Mouse (Mus musculus) brain, adult 2 months (tissue): ENCODE measurements at regions not wholly inside any gene's neighbourhood (a gene's known extent, or its start where the extent isn't known, plus 50 kb on each side); places are given as distances from the start of the nearest gene placed in this dataset.
A peak's percentile ranks its signal among the peaks of the same experiment; 100 is the strongest.

ENCODE experiments used
- DNase-seq: peaks from one replicate; pipeline ENCODE4 v3.0.0; 2011; ENCODE audit warnings: low read depth, low spot score

DNA sequence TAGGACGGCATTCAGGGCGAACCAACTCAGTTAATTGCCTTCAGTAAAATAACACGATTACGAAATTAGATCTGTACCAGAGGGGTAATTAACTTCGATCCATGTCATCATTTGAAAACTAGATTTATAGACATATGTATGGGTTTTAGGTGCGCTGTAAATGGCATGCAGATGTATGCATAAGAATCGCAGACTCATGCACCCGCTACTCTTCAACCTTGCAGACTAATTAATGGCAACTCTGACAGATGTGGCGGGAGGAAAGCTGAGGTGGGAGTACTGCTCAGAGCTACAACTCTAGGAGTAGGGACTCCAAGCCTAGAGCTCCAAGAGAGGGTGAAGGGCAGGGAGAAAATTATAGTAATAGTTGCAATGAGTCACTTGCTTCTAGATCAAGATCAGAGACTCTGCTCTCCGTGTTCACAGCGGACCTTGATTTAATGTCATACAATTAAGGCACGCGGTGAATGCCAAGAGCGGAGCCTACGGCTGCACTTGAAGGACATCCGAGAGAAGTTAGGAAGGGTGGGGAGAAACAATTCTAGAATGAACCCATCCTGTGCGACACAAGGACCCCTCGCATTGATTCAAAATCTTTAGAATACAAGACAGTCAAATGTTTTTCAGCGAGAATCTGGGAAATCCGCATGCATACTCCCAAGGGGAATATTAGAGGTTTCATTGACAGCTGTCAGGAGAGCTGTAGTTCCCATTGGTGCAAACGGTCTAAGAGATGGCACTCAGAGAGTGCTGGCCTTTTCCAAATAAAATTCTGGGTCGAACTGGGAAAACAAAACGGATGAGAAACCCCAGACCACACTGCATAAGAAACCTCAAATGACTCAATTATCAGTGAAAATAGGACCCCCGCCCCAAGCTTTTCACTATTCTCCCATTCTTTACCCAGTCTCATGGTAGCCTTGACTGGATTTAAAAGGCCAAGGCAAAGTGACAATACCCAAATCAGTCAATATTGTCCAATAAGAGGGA, 152.6 kb upstream of the Cypt12 start:
- DNase-seq: peak; percentile 73

DNA sequence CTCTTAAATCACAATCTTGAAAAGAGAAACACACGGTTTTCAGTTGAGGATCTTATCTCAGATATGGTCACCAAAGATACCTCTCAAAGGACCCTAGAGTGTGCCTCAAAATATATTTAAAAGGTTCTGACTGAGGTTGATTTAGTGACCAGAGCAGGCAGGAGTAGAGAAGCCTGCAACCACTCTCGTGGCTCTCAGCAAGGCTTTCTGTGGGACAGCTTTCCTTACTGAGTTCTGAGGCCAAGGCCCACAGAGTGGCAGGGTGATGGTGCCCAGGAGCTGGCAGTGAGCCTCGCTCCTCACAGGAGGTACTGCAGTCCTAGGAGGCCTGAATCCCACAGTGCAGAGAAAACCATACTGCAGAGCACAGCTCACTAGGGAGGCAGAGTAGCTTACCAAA, 151.4 kb upstream of the Cypt12 start:
- DNase-seq: peak; percentile 83

DNA sequence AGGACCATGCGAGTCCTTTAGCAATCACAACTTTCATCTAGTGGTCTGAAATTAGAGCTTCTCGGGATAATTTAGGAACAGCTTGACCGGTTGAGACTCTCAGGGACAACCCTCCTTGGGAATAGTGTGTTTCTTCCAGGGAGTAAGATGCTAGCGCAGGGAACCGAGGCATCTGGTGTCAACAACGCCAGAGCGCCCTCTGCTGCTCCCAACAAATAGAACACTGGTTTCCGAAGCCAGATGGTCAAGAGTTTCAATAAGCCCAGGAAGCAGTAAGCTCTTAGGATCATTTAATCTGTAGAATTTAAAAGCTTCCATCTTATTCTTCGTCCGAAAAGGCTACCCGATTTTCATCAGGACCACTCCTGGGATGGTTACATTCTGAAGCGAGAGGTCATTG, 149.8 kb upstream of the Cypt12 start:
- DNase-seq: peak; percentile 96

DNA sequence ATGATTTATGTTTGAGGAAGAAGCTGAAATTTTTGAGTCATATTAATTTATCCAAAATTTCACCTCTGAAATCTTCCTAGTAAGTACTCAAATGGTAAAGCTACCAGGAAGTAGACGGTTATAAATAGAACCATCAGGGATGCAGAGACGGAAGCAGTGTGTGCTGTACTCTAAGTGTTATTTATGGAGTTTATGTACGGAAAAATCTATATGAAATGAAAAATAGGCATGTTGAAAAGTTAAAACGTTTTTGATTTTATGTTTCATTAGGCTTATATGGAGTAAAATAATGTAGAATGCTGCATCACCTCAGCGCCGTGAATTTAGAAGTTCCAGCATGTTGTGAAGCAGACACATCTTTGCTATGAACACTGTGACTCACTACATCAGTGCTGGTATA, 149.1 kb upstream of the Cypt12 start:
- peak; percentile 47 for DNase-seq

DNA sequence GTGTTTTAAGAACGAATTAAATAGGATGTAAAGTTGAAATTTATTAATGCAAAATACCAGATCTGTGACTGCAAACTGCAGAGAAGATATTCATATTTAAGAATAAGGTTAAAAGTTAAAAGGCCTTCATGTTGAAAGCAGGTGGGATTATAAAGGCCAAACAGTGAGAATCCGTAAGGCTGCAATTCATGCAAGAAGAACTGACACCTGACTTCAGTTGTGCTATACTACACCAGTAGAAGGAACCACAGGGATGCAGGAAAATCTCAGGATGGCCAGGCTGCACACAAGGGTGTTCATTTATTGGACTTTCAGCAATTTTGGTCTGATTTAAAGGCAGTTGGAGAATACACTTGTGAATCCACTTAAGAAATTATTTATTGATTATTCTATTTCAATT, 147.4 kb upstream of the Cypt12 start:
- DNase-seq: no peak

DNA sequence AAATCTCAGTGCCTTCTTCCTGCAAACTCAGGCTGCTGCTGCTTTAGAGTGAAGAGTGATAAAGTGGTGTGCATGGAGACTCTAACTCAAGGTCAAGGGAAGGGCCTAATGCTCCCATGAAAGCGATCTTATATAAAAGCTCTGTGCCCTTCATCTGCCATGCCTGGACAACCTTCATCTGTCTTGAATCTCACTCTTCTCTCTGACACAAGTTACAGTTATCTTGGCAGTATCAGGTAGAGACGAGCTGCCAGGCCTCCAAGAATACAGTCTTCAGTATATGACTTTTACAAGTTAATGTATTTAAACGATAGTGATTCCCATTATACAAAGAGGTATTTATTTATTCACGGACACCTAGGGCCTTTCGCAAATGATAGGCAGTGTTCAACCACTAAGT, 146.7 kb upstream of the Cypt12 start:
- DNase-seq: no peak

DNA sequence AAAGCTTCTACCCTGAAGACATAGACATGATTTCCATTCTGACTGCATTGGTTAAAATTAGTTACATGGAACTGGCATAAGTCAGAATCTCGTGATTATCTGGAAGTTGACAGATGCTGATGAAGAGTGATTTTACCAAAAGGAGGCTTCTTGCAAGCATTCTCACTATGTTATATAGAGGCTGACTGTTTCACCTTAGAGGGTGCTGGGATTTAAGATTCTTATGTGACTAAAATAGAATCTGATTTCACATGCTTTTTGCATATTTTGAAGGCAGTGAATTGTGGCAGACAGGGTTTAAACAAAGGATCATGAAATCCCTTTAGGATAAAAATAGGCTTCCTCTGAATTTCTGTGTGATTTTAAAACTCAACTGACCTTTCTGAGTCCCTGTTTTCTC, 143.0 kb upstream of the Cypt12 start:
- DNase-seq: peak; percentile 69

DNA sequence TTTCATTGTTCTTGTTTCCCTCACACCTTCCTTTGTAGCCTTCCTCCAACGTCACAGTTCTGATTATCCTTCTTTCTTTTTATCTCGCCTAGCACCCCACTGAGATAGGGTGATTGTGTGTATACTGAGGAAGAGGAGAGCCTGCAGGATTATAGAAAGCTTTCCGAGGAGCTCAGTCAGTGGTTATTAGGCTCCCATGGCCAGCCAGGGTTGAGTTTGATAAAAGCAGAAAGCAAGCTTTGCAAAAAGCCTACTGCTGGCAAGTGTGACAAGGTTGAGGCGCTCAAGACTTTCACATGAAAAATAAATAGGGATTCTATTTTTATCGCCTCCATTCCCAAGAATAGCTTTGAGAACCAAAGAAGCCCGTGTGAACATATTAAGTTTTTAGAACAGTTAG, 136.9 kb upstream of the Cypt12 start:
- peak; percentile 23 for DNase-seq

DNA sequence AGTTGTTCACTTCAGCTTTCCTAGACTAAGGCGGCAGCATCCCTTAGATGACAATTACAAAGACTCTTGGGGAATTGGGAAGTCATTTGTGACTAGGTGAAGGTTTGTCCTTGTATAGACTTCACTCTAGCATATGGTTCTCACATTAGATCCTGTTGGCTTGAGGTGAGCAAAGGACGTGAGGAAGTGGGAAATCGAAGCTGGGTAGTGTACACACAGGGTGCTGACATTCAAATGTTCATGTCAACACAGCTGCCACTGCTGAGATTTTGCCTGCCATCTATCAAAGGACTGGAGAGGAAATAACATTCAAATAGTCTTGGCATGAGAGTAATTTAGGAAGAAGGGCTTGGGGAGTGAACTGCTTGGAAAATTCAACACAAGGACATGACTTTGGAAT, 124.0 kb upstream of the Cypt12 start:
- DNase-seq: no peak

DNA sequence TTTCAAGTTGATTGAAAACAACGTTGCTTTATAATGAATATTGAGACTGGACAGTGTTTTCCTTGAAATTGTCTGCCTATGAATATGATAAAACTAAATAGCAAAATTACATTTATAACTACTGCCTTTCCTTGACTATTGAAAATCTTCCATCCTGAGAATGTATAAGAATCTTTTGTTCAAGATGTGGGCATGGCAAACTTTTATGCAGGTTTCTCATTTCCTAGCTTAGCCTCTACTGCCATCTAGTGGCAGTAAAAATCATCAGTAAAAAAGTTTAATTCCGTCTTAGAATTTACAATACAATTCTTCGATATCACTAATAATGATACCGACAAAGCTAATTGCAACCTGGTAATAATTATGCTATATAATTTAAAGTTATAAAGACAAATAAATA, 123.5 kb upstream of the Cypt12 start:
- DNase-seq: peak; percentile 65

DNA sequence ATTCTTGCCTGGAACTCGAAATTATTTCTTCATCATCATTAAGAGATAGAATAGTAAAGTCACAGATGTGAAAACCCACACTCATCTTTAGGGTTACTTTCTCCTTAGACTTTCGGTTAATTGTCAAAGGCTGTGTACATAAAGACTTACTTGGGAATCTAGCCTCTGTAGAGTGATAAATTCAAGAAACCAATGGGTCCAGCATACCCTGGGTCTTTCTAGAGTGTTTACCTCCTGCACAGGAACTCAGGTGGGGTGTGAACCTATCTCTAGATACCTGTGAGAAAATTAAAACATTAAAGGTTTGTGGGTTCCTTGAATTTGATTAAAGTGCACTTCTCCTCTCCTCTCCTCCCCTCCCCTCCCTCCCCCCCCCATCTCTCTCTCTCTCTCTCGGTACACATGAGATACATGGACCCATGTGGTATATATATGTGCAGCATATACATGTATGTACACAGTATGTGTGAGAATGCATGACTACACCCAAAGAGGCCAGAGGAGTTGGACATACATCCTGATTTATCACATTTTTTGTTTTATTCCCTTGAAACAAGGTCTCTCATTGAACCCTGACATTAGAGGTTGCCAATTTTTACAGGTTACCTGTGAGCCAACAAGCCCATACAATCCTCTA, 122.8 kb upstream of the Cypt12 start:
- DNase-seq: no peak

DNA sequence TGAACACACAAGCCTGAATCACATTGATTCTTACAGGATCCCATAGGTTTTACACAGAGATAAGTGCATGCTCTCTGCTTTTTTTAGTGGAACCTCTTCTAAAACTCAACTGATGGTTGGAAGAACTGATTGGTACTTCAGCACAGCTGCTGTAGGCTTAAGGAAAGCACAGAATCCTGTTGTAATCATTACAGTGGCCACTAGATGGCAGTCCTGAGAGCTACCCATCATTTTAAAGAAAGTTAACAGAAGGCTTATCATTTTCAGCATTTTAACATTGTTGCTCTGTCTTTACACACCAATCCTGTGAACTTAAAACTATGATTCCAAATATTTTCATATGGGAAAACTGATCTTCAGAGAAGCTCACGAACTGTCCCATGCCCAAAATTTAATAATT, 113.5 kb upstream of the Cypt12 start:
- peak; percentile 84 for DNase-seq

DNA sequence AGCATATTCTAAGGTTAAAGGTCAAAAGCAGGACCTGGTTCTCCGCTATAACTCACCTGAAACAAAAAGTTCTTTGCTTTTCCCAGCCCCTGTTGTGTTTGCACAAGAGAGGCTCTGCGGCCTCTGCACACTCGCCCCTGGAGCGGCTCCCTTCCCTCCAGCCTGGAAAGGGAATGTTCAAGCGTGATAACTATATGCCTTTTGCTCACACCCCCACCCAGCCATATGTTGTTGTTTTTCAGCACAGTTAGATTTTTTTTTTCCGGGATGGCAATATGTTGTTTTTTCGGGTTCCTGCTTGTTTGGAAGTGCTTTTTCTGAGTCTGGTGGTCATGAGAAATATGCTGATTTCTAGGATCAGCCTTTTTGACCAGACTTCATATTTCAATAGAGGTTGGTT, 100.6 kb upstream of the Cypt12 start:
- DNase-seq: peak; percentile 80

DNA sequence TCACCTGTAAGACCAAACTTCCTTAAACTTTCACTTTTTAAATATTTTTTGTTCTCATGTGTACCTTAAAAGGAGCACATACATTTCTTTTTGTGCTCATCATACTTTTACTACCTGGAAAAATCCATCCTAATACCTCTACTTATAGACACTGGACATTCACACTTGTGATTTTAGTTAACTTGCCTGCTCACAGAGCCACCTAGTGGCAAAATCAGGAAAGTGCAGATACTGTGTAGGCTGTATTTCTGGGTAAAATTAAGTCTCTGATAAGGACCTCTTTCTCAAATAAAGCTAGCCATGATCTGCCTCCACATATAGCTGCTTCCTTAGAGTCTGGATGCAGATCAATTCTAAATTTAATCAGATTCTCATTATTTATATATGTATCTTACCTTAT, 100.0 kb upstream of the Cypt12 start:
- DNase-seq: peak; percentile 61

DNA sequence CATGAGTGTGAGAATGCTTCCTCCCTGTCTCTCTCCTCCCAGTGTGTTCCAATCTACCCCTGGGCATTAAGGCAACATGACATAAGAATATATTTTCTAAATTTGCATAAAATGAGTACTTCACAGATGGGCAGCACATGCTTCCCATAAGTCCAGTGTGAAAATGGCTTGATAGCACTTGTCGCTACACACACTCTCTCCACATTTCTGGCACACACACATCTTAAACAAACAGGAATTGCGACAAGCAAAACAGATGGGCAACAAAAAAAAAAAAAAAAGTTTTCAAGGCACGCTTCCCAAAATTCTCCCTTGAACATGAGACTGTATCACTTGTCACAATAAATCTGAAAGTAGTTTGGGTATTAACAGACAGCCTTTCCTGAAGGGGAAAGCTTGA, 85.8 kb upstream of the Cypt12 start:
- DNase-seq: peak; percentile 37

DNA sequence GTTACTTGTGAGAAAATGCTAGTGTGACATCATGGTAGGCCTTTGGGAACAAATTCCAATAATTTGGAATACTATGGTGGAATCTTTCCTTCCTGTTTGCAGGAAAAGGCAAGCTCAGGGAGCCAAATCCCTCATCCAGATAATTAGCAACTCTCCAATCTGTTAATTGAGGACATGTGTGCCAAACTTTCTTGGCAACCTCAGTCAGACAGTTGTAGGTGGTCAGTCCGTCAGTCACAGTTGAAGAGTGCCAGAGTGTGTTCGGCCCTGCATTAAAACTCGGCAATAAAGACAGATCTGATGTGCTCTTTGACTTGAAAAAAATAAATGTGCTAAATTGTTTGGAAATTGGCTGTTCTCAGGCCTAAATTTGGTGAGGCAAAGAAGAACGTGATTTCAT, 83.1 kb upstream of the Cypt12 start:
- DNase-seq: peak; percentile 85

DNA sequence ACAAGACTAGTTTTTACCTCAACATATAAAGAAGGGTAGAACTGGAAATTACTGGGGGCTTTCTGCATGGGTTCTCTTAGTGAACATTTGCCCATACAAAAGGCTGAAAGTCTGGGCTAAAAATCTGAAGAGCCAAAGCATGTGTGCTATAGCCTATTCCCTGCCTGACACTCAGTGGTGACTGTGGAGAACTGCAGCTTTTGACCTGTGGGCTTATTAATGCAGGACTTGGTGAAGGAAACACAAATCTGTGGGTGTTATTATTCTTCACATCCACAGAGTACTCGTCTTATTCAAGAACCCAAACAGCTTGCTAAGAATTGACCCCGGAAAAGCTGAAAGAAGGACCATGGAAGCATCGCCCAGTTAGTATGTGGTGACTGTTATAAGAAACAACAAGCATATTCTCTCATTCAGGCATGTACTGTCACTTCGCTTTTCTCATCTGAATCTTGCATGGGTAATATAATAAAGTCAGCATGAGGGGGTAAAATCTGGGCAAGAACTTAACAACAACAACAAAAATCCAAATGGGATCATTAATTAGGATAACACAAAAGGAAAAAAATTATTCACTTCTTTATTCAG, 77.2 kb upstream of the Cypt12 start:
- DNase-seq: peak; percentile 76

DNA sequence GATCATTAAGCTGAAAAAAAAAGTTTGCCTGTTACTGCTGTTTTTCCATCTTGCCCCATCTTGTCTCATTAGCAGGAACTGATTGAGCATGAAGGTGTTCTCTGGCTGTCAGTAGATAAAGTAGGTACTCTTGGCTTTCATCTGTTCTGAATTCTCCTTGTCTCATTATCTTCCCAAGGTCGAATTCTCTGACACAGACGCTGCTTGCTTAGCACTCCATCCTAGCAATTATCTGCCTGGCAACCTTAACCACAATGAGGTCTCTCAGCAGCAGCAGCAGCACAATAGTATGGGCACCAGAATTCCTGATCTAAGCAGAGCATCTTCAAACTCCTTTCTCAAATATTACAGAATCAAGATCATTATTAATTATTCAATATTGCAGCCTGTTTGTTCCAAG, 52.3 kb upstream of the Cypt12 start:
- DNase-seq: peak; percentile 39

DNA sequence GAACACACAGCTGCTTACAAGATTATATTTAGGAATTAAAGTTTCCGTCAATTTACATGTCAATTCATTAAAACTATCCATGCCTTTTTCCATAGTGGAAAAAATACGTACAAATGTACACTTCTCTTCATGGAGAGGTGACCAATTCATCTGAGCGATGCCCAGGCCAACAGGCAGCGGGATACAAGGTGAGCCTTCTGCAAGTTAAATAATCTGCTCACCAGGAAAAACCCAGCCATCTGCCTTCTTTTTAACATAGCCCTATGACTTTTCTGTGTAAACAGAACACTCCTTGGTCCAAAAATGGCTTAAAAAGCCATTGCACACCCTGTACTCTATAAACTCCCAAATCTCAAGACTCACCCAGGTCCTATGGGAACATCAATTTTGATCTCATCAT, 51.5 kb upstream of the Cypt12 start:
- peak; percentile 88 for DNase-seq
